Mouse (Mus musculus): ENCODE results near the gene Zbtb9. TPM values are rescaled to one million over a fixed set of nuclear protein-coding genes. Genes with fewer than 3 reads are reported as not detected.

Gene Zbtb9
- polyA plus RNA-seq, 2 experiments, result 2.6 to 4.0 TPM

DNA sequence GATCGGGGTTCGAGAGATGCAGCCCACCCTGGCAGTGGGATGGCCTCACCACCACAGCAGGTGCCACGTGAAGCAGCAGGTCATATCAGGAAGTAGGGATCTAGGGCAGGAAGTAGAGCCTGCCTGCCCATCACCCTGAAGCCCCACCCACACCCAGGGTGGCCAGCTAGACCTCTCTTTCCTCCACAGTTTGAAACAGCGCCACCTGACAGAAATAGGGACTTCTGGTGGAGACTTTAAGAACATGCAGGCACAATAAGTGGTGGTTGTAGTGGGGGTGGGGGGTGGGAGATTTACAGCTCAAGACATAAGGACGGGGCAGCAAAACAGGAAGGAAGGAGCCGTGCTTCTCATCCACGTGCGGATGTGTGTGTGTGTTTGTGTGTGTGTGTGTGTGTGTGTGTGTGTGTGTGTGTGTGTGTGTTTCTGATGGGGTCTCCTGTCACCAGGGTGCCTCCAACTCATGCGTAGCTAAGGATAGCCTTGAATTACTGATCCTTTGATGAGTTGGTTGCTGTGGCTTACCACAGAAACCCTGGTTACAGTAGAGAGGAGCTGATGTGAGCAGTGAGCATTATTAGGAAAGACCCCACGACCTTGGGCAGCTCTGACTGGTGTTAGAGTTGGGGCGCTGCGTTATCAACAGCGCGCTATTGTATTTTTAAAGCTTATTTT is 39.2 kb downstream of the Zbtb9 start:
- H3K4me3 ChIP-seq (ENCODE audit: insufficient read depth in 1 of 2, low read depth in 2 of 2, low read length in 2 of 2), result peak overlapping the region in 1 of 2 experiments; percentile 13; a peak in 1 of 4 replicates
- no peaks in the 10 kb centered on the region for H3K27me3 ChIP-seq (ENCODE audit: control insufficient read depth, insufficient read depth, low read length)
- no peak overlapping the region for H3K27ac ChIP-seq
- H3K36me3 ChIP-seq (replicated peaks; ENCODE audit: control insufficient read depth, insufficient read depth, low read depth), result no peaks in the 10 kb centered on the region
- no peaks in the 10 kb centered on the region for H3K9me3 ChIP-seq (ENCODE audit: control insufficient read depth, low read length)
- H3K4me1 ChIP-seq (replicated peaks; ENCODE audit: control insufficient read depth in 2 of 2, insufficient read depth in 2 of 2, low read length in 1 of 2), result peaks cover 2 to 14% of the 10 kb centered on the region in 2 experiments; a peak in 3 of 4 replicates
- peak; percentile 37 for TF ChIP-seq CTCF (IDR thresholded peaks at IDR 0.05; ENCODE audit: low read depth)
- TF ChIP-seq EP300 (IDR thresholded peaks at IDR 0.05; ENCODE audit: low read depth), result no peak
- 17% methylated on average over 14 of the region's 14 CpGs for WGBS (ENCODE audit: insufficient replicate concordance)
- peak; percentile 65 for ATAC-seq (ENCODE audit: insufficient read depth)
- H3K9ac ChIP-seq (replicated peaks), result no peak overlapping the region
- DNase-seq (ENCODE audit: low read depth in 3 of 3, low spot score in 3 of 3), result peak in 2 of 3 experiments; percentile 55 to 58
- peak overlapping the region; percentile 53 for H3K4me2 ChIP-seq (ENCODE audit: low read depth)

DNA sequence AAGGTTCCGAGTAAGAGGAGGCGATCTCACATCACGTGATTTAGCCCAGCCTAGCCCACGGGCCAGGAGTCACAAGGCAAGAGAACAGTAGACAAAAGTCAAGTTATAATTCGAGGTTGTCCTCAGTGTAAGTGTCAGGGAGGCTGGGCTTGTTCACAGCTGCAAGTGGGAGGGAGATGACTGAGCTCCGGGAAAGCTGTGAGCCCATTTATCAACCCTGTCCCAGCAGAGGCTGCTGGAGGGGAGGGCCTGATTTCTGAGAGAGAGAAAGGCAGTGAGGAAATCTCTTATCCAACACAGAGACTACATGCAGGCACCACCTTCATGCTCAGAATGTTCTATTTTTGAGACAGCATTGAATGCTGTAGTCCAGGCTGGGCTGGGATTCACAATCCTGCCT is 39.9 kb downstream of the Zbtb9 start:
- Histone ChIP-seq H3K9me3 (ENCODE audit: control insufficient read depth, low read length) (no peaks in the 10 kb centered on the region), H3K36me3 (replicated peaks; ENCODE audit: control insufficient read depth, insufficient read depth, low read depth) (no peaks in the 10 kb centered on the region), H3K4me1 (replicated peaks; ENCODE audit: control insufficient read depth in 2 of 2, insufficient read depth in 2 of 2, low read length in 1 of 2) (peaks cover 2 to 14% of the 10 kb centered on the region in 2 experiments; a peak in 3 of 4 replicates), H3K27me3 (ENCODE audit: control insufficient read depth, insufficient read depth, low read length) (no peaks in the 10 kb centered on the region), H3K4me3 (ENCODE audit: insufficient read depth in 1 of 2, low read depth in 2 of 2, low read length in 2 of 2) (no peak overlapping the region), H3K9ac (replicated peaks) (no peak overlapping the region), H3K27ac (no peak overlapping the region), H3K4me2 (ENCODE audit: low read depth) (peak overlapping the region; percentile 53; the same call in 1 of the 2 replicates)
- 33% methylated on average over 6 of the region's 6 CpGs for WGBS (ENCODE audit: insufficient replicate concordance)
- TF ChIP-seq EP300 (IDR thresholded peaks at IDR 0.05; ENCODE audit: low read depth) (no peak), CTCF (IDR thresholded peaks at IDR 0.05; ENCODE audit: low read depth) (no peak)
- DNase-seq (ENCODE audit: low read depth in 3 of 3, low spot score in 3 of 3) (no peak), ATAC-seq (ENCODE audit: insufficient read depth) (peak; percentile 59; the same call in 1 of the 2 replicates)

DNA sequence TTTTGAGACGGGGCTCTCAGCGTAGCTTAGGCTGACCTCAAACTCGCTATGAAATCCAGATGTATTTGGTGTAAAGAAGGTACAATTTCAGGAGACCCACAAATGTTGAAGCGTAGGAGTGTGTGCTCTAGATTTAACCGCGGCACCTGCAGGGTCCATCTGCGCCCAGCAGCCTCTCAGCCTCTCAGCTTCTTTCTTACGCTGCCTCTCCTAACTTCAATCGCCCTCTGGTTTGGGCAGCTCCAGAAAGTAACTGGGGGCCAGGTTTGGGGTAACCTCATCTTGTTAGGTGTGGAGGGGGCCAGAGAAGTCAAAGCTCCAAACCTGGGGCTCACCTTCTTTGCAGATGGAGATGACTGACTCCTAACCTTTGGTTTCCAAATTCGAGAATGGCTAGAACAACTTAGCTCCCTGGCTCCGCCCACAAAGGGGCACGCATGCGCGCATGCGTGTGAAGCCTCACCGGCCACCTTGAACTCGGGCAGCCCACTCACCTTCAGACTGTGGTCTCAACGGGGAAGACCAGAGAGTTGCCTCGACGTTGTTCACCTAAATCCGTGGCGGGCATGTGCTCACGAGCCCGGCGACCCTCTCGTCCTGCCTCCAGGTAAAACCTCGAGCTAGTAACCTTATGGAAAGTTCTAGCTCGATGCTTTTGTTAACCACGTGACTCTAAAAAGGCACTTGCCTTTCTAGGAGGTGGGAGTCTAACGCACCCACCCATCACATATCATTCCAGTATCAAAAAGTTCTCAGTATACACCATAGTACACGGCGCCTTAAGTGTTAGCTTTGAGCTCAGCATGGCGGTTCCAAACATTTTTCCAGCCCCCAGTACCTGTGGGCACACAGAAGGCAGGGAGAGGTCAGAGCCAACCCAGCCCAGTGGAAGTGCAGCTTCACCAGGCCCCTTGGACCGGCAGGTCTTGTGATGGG is 44.9 kb downstream of the Zbtb9 start:
- DNase-seq (ENCODE audit: low read depth in 3 of 3, low spot score in 3 of 3) (peak; percentile 71 to 80 (median 72)), ATAC-seq (ENCODE audit: insufficient read depth) (peak; percentile 71)
- peak overlapping the region; percentile 63 for H3K9ac ChIP-seq (replicated peaks)
- H3K4me1 ChIP-seq (replicated peaks; ENCODE audit: control insufficient read depth in 2 of 2, insufficient read depth in 2 of 2, low read length in 1 of 2), result peaks cover 0 to under 1% of the 10 kb centered on the region in 2 experiments; a peak in 2 of 4 replicates
- H3K27me3 ChIP-seq (ENCODE audit: control insufficient read depth, insufficient read depth, low read length), result no peaks in the 10 kb centered on the region
- TF ChIP-seq CTCF (IDR thresholded peaks at IDR 0.05; ENCODE audit: low read depth), result no peak
- no peak for TF ChIP-seq EP300 (IDR thresholded peaks at IDR 0.05; ENCODE audit: low read depth)
- WGBS (ENCODE audit: insufficient replicate concordance), result 6% methylated on average over 34 of the region's 34 CpGs
- H3K9me3 ChIP-seq (ENCODE audit: control insufficient read depth, low read length), result no peaks in the 10 kb centered on the region
- H3K27ac ChIP-seq, result no peak overlapping the region; the same call in 1 of the 2 replicates
- peak overlapping the region; percentile 65 to 76 for H3K4me3 ChIP-seq (ENCODE audit: insufficient read depth in 1 of 2, low read depth in 2 of 2, low read length in 2 of 2)
- H3K4me2 ChIP-seq (ENCODE audit: low read depth), result peak overlapping the region; percentile 68
- H3K36me3 ChIP-seq (replicated peaks; ENCODE audit: control insufficient read depth, insufficient read depth, low read depth), result peaks cover 6% of the 10 kb centered on the region

GRCm38 (mm10) chr17:27018555-27019196 is 45.7 kb downstream of the Zbtb9 start:
- Histone ChIP-seq H3K27me3 (ENCODE audit: control insufficient read depth, insufficient read depth, low read length) (no peaks in the 10 kb centered on the region), H3K36me3 (replicated peaks; ENCODE audit: control insufficient read depth, insufficient read depth, low read depth) (peaks cover 6% of the 10 kb centered on the region), H3K9ac (replicated peaks) (peak overlapping the region; percentile 63), H3K27ac (no peak overlapping the region), H3K4me2 (ENCODE audit: low read depth) (peak overlapping the region; percentile 68), H3K4me3 (ENCODE audit: insufficient read depth in 1 of 2, low read depth in 2 of 2, low read length in 2 of 2) (peak overlapping the region in 1 of 2 experiments; percentile 65; a peak in 2 of 4 replicates), H3K9me3 (ENCODE audit: control insufficient read depth, low read length) (no peaks in the 10 kb centered on the region), H3K4me1 (replicated peaks; ENCODE audit: control insufficient read depth in 2 of 2, insufficient read depth in 2 of 2, low read length in 1 of 2) (no peaks in the 10 kb centered on the region)
- TF ChIP-seq EP300 (IDR thresholded peaks at IDR 0.05; ENCODE audit: low read depth), result no peak
- DNase-seq (ENCODE audit: low read depth in 3 of 3, low spot score in 3 of 3) (no peak), ATAC-seq (ENCODE audit: insufficient read depth) (no peak)
- WGBS (ENCODE audit: insufficient replicate concordance), result 46% methylated on average over 12 of the region's 12 CpGs

All from liver, embryonic 14.5 days (tissue).